Mouse (Mus musculus) layer of hippocampus, postnatal 14 days (tissue): ENCODE results near the gene Thsd7a. TPM values are rescaled to one million over a fixed set of nuclear protein-coding genes. Genes with fewer than 3 reads are reported as not detected.

ENCODE experiments used
- DNase-seq, 2 experiments: peaks; one replicate each; pipeline ENCODE4 v3.0.0; 2021 to 2022; ENCODE audit warnings: low spot score in 2 of 2, mixed read lengths in 1 of 2
- long read RNA-seq, 2 experiments: library from polyadenylated mRNA; stranded (forward); transcript quantifications; one replicate each; pipeline ENCODE4 v2.0.0; 2021
- total RNA-seq, 2 experiments: library from RNA; stranded (reverse); gene quantifications; 2 replicates each; pipeline ENCODE4 v1.2.3; 2021

Thsd7a gene
- total RNA-seq: 10 to 100 TPM; 37.0 to 41.1 TPM
- long read RNA-seq, experiment 1, partial matches to known transcripts: 1 of 6 reads
- long read RNA-seq, experiment 1, other reads (novel, unspliced or antisense): 5 of 6 reads
- long read RNA-seq, experiment 2, partial matches to known transcripts: 1 of 3 reads
- long read RNA-seq, experiment 2, other reads (novel, unspliced or antisense): 2 of 3 reads

- peak; percentile 54 to 60 for DNase-seq
Measured at GRCm38 (mm10) chr6:12748787-12749530, at the start of gene Thsd7a. TSS of gene Thsd7a (minus strand) at chr6:12749410.

- no peak for DNase-seq
Measured at GRCm38 (mm10) chr6:12787129-12787528, 37.9 kb upstream of the Thsd7a start.

GRCm38 (mm10) chr6:12786378-12786982 lies 37.3 kb upstream of the Thsd7a start:
- no peak for DNase-seq

- no peak for DNase-seq
Measured at GRCm38 (mm10) chr6:12784918-12785618, 35.9 kb upstream of the Thsd7a start.

- no peak for DNase-seq
Measured at GRCm38 (mm10) chr6:12772799-12773198, 23.6 kb upstream of the Thsd7a start.

- DNase-seq: no peak
Measured at GRCm38 (mm10) chr6:12765191-12765590, 16.0 kb upstream of the Thsd7a start.

GRCm38 (mm10) chr6:12764606-12765005 lies 15.4 kb upstream of the Thsd7a start:
- DNase-seq: no peak

- no peak for DNase-seq
Measured at GRCm38 (mm10) chr6:12763816-12764215, 14.6 kb upstream of the Thsd7a start.

- DNase-seq: no peak
Measured at GRCm38 (mm10) chr6:12759328-12760193, 10.4 kb upstream of the Thsd7a start.

- peak in 1 of 2 experiments; percentile 15 for DNase-seq
Measured at GRCm38 (mm10) chr6:12752297-12752696, 3.1 kb upstream of the Thsd7a start.

- no peak for DNase-seq
Measured at GRCm38 (mm10) chr6:12750441-12750840, 1.2 kb upstream of the Thsd7a start.

GRCm38 (mm10) chr6:12749531-12750210 lies 461 bp upstream of the Thsd7a start:
- DNase-seq: no peak

- DNase-seq: no peak
Measured at GRCm38 (mm10) chr6:12748454-12748786, 790 bp downstream of the Thsd7a start.

GRCm38 (mm10) chr6:12747856-12748450 lies 1.3 kb downstream of the Thsd7a start:
- DNase-seq: peak; percentile 17 to 25

GRCm38 (mm10) chr6:12742791-12743190 lies 6.4 kb downstream of the Thsd7a start:
- DNase-seq: no peak

GRCm38 (mm10) chr6:12733924-12734323 lies 15.3 kb downstream of the Thsd7a start:
- DNase-seq: no peak

- DNase-seq: no peak
Measured at GRCm38 (mm10) chr6:12716071-12716470, 33.1 kb downstream of the Thsd7a start.

GRCm38 (mm10) chr6:12712581-12712980 lies 36.6 kb downstream of the Thsd7a start:
- DNase-seq: no peak

- no peak for DNase-seq
Measured at GRCm38 (mm10) chr6:12702925-12703324, 46.3 kb downstream of the Thsd7a start.

- no peak for DNase-seq
Measured at GRCm38 (mm10) chr6:12699089-12699488, 50.1 kb downstream of the Thsd7a start.
